Mouse (Mus musculus): ENCODE results near the gene Asic3. TPM values are rescaled to one million over a fixed set of nuclear protein-coding genes. Genes with fewer than 3 reads are reported as not detected.

The Asic3 gene
- not detected in 4 replicates for total RNA-seq (2023; ENCODE audit: inconsistent age)

GRCm38 (mm10) chr5:24413042-24413693 is at the start of gene Asic3:
Gene Asic3, plus strand, starts transcription at chr5:24413392.

DNA sequence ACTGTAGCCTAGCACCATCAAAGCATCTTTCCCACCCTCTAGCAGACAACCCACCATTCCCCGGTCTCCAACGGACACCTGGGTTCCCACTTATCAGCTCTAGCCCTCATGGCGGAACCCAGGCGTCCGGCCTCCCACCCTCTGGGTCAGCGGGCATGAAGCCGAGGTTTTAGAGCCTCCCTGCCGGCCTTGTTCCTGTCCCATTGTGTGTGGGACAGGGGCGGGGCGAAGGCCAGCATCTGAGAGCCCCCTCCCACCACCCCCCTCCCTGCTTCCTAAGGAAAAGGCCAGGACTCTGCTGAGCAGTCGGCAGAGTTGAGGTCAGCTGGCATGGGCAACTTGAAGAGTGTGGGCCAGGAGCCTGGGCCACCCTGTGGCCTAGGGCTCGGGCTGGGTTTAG is 48.7 kb upstream of the Asic3 start, which contains the start of gene Nos3:
Gene Nos3 (plus strand): TSS at position 303 of the 400 bp plus-strand sequence.

DNA sequence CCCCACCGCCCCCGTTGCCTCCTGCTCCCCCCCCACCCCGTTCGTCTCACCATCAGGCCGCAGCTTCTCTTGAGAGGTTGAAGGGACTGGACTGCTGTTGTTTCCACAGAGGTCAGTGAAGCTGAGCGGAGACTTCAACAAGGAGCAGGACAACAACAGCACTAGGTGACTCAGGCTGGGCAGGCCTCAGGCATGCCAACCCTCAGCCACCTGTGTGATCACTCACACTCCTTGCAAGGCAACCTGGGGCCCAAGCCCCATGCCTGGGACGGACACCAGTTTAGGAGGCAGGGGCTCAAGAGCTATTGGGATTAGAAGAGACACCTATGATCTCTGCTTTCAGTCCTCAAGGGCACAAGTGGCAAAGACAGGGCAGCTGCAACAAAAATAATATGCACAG is 21.3 kb upstream of the Asic3 start, which contains the start of gene Atg9b:
Gene Atg9b (minus strand): TSS at position 280 of the 400 bp plus-strand sequence.

DNA sequence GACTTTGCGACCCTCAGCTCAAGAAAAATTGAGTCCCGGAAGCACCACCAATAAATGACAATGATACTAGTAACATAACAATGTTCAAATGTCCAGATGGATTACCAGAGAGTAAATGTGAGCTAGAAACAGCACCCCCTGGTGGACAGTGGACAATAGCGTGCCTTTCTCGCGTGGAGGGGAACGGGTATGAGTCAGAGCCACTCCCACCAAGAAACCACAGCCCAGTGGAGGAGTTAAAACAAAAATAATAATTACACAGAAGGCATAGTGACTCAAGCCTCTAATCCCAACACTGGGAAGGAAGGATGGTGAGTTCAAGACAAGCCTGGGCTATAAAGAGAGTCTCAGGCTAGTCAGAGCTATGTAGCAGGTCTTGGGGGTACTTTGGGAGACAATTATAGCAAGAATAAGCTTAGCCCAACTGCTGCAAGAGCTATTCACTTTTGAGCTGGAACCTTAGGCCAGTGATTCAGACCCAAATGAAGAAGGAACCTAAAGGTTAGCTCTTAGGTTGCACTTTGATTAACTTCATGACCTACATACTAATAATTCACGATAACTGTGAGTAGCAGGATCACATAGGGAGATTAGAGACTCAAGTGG is 19.7 kb upstream of the Asic3 start, which contains the start of gene Abcb8:
Gene Abcb8 (plus strand): TSS at position 272 of the 606 bp plus-strand sequence.

DNA sequence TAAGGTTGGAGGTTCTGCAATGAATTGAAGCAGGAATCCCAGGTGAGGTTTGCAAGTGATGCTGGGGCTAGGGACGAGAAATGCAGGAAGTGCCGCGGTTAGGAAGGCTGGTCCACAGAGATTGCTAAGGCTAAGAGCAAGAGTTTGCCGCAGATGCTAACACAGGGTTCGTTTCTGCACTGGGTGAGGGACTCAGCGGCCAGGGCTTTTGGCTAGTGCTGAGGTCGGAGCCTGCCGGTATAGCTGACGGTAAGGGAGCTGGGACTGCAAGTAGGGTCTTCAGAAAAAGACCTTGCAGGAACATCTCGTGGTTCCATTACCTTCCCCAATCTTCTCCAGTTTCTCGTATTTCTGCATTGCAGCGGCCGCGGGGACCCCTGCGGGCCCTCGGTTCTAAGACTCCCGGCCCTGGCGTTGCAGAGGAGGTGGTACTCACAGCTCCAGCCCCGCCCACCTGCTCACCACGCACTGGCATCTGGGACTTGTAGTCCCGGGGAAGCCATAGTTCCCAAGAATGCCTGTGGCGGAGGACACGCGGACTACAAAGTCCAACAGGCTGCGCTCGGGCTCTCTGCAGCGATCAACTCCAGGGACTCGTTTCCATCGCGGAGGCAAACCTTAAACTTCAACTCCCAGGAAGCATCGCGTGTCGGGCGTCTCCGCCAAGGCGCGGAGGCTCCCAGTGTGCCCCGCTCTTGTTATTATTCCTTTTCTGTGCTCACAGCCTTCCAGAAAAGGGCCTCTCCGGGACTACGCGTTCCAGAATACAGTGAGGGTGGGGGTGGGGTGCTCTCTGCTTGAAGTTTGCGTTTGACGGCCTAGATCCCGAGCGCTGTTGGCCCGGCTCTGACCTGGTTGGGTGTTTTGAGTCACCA is 10.2 kb downstream of the Asic3 start, which contains the start of the genes Cdk5 and Slc4a2:
Gene Cdk5 (minus strand): TSS at position 402 of the 875 bp plus-strand sequence.
Gene Slc4a2 (plus strand): TSS at position 709 of the 875 bp plus-strand sequence.

GRCm38 (mm10) chr5:24444746-24445427 is 31.7 kb downstream of the Asic3 start, which contains the start of gene Fastk:
Gene Fastk, minus strand, starts transcription at chr5:24445287.

DNA sequence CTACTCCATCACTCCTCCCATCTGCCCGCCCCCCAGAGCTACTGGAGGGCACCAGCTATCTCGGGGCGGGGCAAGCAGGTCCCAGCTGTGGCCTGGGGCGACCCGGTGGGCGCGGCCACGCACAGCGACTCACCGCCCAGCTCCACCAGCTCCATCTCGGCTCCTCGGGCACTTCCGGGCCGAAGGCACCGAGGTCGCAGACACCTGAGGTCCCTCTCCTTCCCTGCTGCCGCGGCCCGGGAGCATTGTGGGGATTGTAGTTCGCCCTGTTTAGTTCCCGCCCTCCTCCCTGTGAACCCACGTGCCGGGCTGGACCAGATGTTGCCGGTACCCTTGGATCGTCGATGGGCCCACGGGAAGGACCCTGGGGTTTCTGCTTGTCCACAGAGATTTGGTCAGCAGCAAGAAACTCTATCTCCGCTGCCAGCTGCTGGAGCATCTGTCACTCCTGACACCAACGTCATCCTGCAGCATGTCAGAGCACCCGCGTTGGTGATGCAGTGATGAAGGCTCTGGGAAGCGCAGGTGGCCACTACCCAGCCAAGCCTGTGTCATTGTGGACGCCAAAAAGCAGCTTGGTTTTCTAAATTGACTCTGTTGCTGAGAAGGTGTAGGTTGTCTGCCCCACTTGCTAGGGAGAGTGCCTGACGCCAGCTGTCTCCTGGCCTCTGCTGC is 34.6 kb downstream of the Asic3 start, which contains the start of gene Tmub1:
Gene Tmub1 (minus strand): TSS at position 231 of the 675 bp plus-strand sequence.

DNA sequence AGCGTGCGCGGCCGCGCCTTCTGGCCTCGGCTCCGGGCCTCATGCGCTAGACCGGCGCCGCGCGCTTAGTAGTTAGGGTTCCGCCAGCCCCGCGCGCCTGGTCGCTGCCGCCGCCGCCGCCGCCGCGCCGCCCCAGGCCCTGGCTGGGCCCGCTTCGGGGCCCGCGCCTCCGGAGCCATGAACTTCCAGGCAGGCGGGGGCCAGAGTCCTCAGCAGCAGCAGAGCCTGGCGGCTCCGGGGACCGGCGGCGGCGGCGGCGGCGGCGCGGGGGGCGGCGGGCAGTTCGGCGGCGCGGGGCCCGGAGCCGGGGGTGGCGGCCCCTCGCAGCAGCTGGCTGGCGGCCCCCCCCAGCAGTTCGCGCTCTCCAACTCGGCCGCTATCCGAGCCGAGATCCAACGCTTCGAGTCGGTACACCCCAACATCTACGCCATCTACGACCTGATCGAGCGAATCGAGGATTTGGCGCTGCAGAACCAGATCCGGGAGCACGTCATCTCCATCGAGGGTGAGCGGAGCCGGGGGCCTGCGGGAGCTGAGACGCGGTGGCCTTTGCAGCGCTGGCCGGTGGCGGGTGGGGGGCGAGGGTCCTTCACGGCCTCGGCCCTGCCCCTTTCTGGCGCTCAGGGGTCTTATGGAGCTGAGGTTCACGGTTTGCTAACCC is 39.0 kb downstream of the Asic3 start, which contains the start of gene Agap3:
Gene Agap3 (plus strand): TSS at position 148 of the 661 bp plus-strand sequence.

Other genes with a start within 250 kb of the Asic3 start
- gene Nupl2, start 248.4 kb upstream of the Asic3 start, total RNA-seq (2023; ENCODE audit: inconsistent age): 12.5 to 19.8 TPM (median 14.3 TPM) in 4 replicates
- gene Kcnh2, start 61.8 kb upstream of the Asic3 start, total RNA-seq (2023; ENCODE audit: inconsistent age): not detected in 4 replicates
- 0.15 to 0.35 TPM (median 0.32 TPM) in 4 replicates for gene Nos3, start 48.6 kb upstream of the Asic3 start, total RNA-seq (2023; ENCODE audit: inconsistent age)
- gene Atg9b, start 21.2 kb upstream of the Asic3 start, total RNA-seq (2023; ENCODE audit: inconsistent age): not detected in 4 replicates
- 21.3 to 25.4 TPM (median 23.8 TPM) in 4 replicates for gene Abcb8, start 19.7 kb upstream of the Asic3 start, total RNA-seq (2023; ENCODE audit: inconsistent age)
- 31.0 to 38.3 TPM (median 34.1 TPM) in 4 replicates for gene Cdk5, start 10.1 kb downstream of the Asic3 start, total RNA-seq (2023; ENCODE audit: inconsistent age)
- 61.9 to 68.1 TPM (median 62.6 TPM) in 4 replicates for gene Slc4a2, start 10.4 kb downstream of the Asic3 start, total RNA-seq (2023; ENCODE audit: inconsistent age)
- gene Fastk, start 31.9 kb downstream of the Asic3 start, total RNA-seq (2023; ENCODE audit: inconsistent age): 83.5 to 99.7 TPM (median 90.5 TPM) in 4 replicates
- gene Tmub1, start 34.5 kb downstream of the Asic3 start, total RNA-seq (2023; ENCODE audit: inconsistent age): 24.9 to 27.6 TPM (median 26.1 TPM) in 4 replicates
- gene Agap3, start 38.8 kb downstream of the Asic3 start, total RNA-seq (2023; ENCODE audit: inconsistent age): 40.0 to 49.3 TPM (median 44.5 TPM) in 4 replicates
- gene Gbx1, start 113.8 kb downstream of the Asic3 start, total RNA-seq (2023; ENCODE audit: inconsistent age): not detected in 4 replicates
- gene Asb10, start 127.6 kb downstream of the Asic3 start, total RNA-seq (2023; ENCODE audit: inconsistent age): not detected in 4 replicates
- gene 4931409K22Rik, start 143.4 kb downstream of the Asic3 start, total RNA-seq (2023; ENCODE audit: inconsistent age): not detected in 4 replicates
- 37.4 to 43.1 TPM (median 40.0 TPM) in 4 replicates for gene Abcf2, start 164.1 kb downstream of the Asic3 start, total RNA-seq (2023; ENCODE audit: inconsistent age)
- gene Chpf2, start 173.3 kb downstream of the Asic3 start, total RNA-seq (2023; ENCODE audit: inconsistent age): 34.0 to 42.1 TPM (median 40.7 TPM) in 4 replicates
- 0.45 TPM in 1 of 4 replicates, not detected in the others for gene Smarcd3, start 211.0 kb downstream of the Asic3 start, total RNA-seq (2023; ENCODE audit: inconsistent age)

Measured in B cell, adult (primary cell).